Mouse (Mus musculus): Measurements from ENCODE around the gene Krt4.

Krt4 gene

DNA sequence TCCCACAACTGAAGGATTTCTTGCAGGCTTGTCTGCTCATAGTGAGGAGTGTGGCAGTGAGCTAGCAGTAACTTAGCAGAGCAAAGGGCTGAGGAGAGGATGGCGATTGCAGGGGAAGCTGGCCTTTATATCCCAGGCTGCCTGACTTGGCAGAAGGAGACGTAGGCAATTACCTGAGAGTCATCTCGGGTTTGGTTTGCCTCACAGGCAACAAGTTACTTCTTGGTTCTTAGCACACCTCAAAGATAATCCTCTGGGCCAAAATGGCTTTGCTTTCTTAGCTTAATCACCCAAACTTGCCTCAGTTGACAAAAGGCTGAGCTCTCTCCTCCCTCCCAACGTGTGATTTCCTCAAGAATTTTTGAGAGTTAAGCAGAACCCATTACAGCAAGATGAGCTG is 31.7 kb downstream of the Krt4 start, which contains the start of gene Krt76:
TSS of gene Krt76 (minus strand) at position 101 of the 400 bp plus-strand sequence.
- no peak for DNase-seq (ENCODE audit: low read depth)

DNA sequence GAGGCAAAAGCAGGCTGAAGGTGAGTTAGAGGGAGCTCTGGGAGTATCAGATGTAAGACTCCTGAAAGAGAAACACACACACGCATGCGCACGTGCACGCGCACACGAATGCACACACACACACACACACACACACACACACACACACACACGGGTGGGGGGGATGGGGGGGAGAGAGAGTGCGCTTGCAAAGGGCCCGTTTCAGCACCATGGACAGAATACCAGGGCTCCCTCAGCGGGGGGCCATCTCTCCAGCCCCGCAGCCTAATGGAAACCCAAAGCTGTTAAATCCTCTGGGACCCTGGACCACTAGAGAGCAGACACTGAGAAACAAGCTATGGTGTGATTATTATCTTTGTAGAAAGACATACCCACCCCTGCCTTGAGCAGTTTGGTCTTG is 44.8 kb downstream of the Krt4 start:
- no peak for DNase-seq (ENCODE audit: low read depth)

DNA sequence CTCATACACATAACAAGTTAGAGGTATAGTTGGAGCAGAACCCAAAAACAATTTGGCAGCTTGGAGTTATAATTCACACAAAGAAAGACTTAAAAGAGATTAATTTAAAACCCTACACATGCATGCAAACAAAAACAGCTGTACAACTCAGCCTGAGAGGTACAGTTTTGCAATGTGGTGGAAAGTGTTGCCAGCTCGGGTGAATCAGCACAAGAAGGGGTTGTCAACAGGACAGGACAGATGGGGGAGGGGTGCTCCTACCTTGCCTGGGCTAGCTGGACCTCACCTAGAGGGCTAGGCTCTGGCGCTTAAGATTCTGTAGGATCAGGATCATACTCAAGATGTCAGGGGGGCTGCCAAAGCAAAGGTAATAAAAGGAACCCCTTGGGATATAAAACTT is 46.5 kb downstream of the Krt4 start:
- no peak for DNase-seq (ENCODE audit: low read depth)

DNA sequence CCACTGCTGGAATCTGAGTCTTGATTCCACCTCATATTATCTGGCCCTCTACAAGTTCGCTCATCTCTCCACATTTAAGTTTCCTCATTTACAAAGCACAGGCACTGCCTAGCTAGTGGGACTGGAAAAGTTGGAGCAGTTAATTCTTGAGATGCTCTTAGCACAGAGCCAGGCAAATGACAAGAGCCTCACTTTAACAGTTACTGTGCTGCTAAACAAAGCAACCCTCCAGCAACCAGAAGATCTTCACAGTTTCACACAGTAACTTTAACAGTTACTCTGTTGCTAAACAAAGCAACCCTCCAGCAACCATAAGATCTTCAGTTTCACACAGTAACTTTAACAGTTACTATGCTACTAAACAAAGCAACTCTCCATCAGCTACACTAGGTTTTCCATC is 50.2 kb downstream of the Krt4 start:
- no peak for DNase-seq (ENCODE audit: low read depth)

DNA sequence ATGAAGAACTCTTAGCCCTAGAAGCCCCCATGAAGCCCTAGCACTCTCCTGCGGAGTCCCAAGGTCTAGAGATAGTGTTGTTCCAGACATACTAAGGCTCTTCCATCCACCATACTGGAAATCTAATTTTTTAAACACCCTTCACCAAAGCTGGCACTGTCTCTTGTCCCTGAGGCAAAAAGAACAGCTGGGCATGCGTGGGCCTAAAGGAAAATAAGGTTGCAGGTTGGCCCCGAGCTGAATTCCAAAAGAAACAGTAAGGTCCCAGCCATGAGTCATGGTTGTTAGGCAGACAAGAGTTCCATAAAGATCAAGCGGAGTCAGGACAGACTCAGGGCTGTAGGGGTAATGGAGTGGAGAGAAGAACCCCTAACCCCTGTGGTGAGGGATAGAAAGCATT is 51.3 kb downstream of the Krt4 start:
- DNase-seq (ENCODE audit: low read depth): no peak

DNA sequence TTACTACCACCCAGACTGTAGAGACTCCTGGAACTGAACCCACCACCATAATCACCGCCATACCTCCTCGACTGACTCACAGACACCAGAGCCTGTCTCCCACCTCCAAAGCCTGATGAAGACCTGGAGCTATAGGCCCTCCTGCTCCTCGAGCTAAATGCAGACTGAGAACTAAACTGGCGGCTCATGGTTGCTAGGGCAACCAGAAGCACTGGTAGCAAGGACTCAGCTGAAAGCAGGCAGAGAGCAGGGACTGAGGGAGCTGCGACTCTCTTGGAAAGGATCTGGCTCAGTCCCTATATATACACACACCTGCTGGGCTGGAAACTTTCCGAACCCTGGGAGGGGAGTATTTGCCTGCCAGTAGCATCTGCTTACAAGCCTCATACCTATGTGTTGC is 55.1 kb downstream of the Krt4 start, which contains the start of gene Krt77:
TSS of gene Krt77 (minus strand) at position 275 of the 400 bp plus-strand sequence.
- no peak for DNase-seq (ENCODE audit: low read depth)

Data from fibroblast of lung, adult 2 months (primary cell).